Mouse (Mus musculus): Measurements from ENCODE around the gene Iglon5. TPM values are rescaled to one million over a fixed set of nuclear protein-coding genes. Genes with fewer than 3 reads are reported as not detected.

Gene Iglon5
- polyA plus RNA-seq, 1 experiment from 2014 or later, result 1.1 TPM

GRCm38 (mm10) chr7:43422995-43423617 is 66.8 kb downstream of the Iglon5 start:
- 0 out of 2 replicates have a peak, but pooled peaks cover 5% of the 10 kb centered on the region for H3K4me1 ChIP-seq
- H3K27me3 ChIP-seq, result no peaks in the 10 kb centered on the region
- no peak overlapping the region for H3K9ac ChIP-seq
- peak; percentile 65 for ATAC-seq (ENCODE audit: insufficient number of reproducible peaks, low FRiP score, low TSS enrichment, low read depth)
- H3K36me3 ChIP-seq, result no peaks in the 10 kb centered on the region
- H3K4me2 ChIP-seq, result no peak overlapping the region
- 13% methylated on average over 11 of the region's 11 CpGs for WGBS
- H3K9me3 ChIP-seq, result no peaks in the 10 kb centered on the region
- H3K4me3 ChIP-seq, result no peak overlapping the region
- H3K27ac ChIP-seq, result no peak overlapping the region

Small RNAs within 50 kb of the gene (microRNA-seq; reads per million reads assigned to microRNA genes)
- gene Mir7051, result 0.61 reads per million

Other genes with a start within 250 kb of the Iglon5 start
- gene Zfp715, start 176.8 kb downstream of the Iglon5 start, polyA plus RNA-seq (2015; fragmentation: Nextera tagmentation; extraction: Ambion mirVana), result 15.0 and 15.5 TPM in 2 replicates
- gene Siglecf, start 138.7 kb downstream of the Iglon5 start, polyA plus RNA-seq (2015; fragmentation: Nextera tagmentation; extraction: Ambion mirVana), result 0.31 and 0.35 TPM in 2 replicates
- gene Siglecg, start 81.9 kb downstream of the Iglon5 start, polyA plus RNA-seq (2015; fragmentation: Nextera tagmentation; extraction: Ambion mirVana), result 0.06 and 0.12 TPM in 2 replicates
- not detected in 2 replicates for gene Lim2, start 62.4 kb downstream of the Iglon5 start, polyA plus RNA-seq (2015; fragmentation: Nextera tagmentation; extraction: Ambion mirVana)
- 3.4 and 4.2 TPM in 2 replicates for gene Nkg7, start 53.0 kb downstream of the Iglon5 start, polyA plus RNA-seq (2015; fragmentation: Nextera tagmentation; extraction: Ambion mirVana)
- not detected in 2 replicates for gene Cldnd2, start 49.3 kb downstream of the Iglon5 start, polyA plus RNA-seq (2015; fragmentation: Nextera tagmentation; extraction: Ambion mirVana)
- 275 and 316 TPM in 2 replicates for gene Etfb, start 46.0 kb downstream of the Iglon5 start, polyA plus RNA-seq (2015; fragmentation: Nextera tagmentation; extraction: Ambion mirVana)
- 0.37 and 0.99 TPM in 2 replicates for gene Gm45233, start 45.9 kb downstream of the Iglon5 start, polyA plus RNA-seq (2015; fragmentation: Nextera tagmentation; extraction: Ambion mirVana)
- 18.1 and 21.7 TPM in 2 replicates for gene Vsig10l, start 26.9 kb downstream of the Iglon5 start, polyA plus RNA-seq (2015; fragmentation: Nextera tagmentation; extraction: Ambion mirVana)
- not detected in 2 replicates for gene 4931406B18Rik, start 15.9 kb upstream of the Iglon5 start, polyA plus RNA-seq (2015; fragmentation: Nextera tagmentation; extraction: Ambion mirVana)
- gene Cd33, start 54.4 kb upstream of the Iglon5 start, polyA plus RNA-seq (2015; fragmentation: Nextera tagmentation; extraction: Ambion mirVana), result 1.4 and 2.2 TPM in 2 replicates
- gene Zfp658, start 72.2 kb upstream of the Iglon5 start, polyA plus RNA-seq (2015; fragmentation: Nextera tagmentation; extraction: Ambion mirVana), result 3.6 and 4.3 TPM in 2 replicates
- gene Zfp719, start 89.5 kb upstream of the Iglon5 start, polyA plus RNA-seq (2015; fragmentation: Nextera tagmentation; extraction: Ambion mirVana), result 14.2 and 14.5 TPM in 2 replicates
- gene Zfp819, start 117.1 kb upstream of the Iglon5 start, polyA plus RNA-seq (2015; fragmentation: Nextera tagmentation; extraction: Ambion mirVana), result 0.19 TPM in 1 of 2 replicates, not detected in the other
- gene Ceacam18, start 144.6 kb upstream of the Iglon5 start, polyA plus RNA-seq (2015; fragmentation: Nextera tagmentation; extraction: Ambion mirVana), result not detected in 2 replicates
- 1.2 TPM in 2 replicates for gene Siglece, start 170.1 kb upstream of the Iglon5 start, polyA plus RNA-seq (2015; fragmentation: Nextera tagmentation; extraction: Ambion mirVana)
- 16.4 and 17.9 TPM in 2 replicates for gene Ctu1, start 181.9 kb upstream of the Iglon5 start, polyA plus RNA-seq (2015; fragmentation: Nextera tagmentation; extraction: Ambion mirVana)
- gene Klk14, start 200.3 kb upstream of the Iglon5 start, polyA plus RNA-seq (2015; fragmentation: Nextera tagmentation; extraction: Ambion mirVana), result not detected in 2 replicates
- 12.5 and 16.1 TPM in 2 replicates for gene Klk13, start 222.5 kb upstream of the Iglon5 start, polyA plus RNA-seq (2015; fragmentation: Nextera tagmentation; extraction: Ambion mirVana)